Mouse (Mus musculus) heart, postnatal 10 days (tissue): Measurements from ENCODE around the gene Slc44a4. TPM values are rescaled to one million over a fixed set of nuclear protein-coding genes. Genes with fewer than 3 reads are reported as not detected.
"Not testable (repeated sequence)": the region's sequence is repeated elsewhere in the genome, so short reads cannot be mapped to it uniquely, and the experiment has no call there.

ENCODE experiments used
- DNase-seq, 2 experiments: peaks; one replicate each; pipeline ENCODE4 v3.0.0; 2021
- intact Hi-C: fragments of 180-260 bp; cut with DNase I; formaldehyde crosslinking; loops from one replicate; pipeline ENCODE4 v1.15.1; 2025
- total RNA-seq, 2 experiments: library from RNA; stranded (reverse); gene quantifications; 2 replicates each; pipeline ENCODE4 v1.2.3; 2021

Gene Slc44a4
- total RNA-seq, 2 experiments from 2014 or later: not detected

DNA sequence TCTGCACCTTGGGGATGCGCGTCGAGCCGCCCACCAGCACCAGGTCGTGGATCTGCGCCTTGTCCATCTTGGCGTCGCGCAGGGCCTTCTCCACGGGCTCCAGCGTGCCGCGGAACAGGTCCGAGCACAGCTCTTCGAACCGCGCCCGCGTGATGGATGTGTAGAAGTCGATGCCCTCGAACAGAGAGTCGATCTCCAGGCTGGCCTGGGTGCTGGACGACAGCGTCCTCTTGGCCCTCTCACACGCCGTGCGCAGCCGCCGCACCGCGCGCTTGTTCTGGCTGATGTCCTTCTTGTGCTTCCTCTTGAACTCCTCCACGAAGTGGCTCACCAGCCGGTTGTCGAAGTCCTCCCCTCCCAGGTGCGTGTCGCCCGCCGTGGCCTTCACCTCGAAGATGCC lies 43.7 kb downstream of the Slc44a4 start:
- DNase-seq, intact Hi-C loops: not testable (repeated sequence)

DNA sequence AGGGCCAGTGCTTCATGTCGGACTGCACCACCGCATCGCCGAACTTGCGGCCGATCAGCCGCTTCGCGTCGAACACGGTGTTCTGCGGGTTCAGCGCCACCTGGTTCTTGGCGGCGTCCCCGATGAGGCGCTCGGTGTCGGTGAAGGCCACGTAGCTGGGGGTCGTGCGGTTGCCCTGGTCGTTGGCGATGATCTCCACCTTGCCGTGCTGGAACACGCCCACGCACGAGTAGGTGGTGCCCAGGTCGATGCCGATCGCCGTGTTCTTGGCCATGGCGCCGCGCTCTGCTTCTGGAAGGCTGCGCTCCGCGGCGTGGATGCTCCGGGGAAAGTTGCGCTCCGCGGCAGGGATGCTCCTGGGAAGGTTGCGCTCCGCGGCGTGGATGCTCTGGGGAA lies 44.5 kb downstream of the Slc44a4 start:
- intact Hi-C loops, DNase-seq: not testable (repeated sequence)

DNA sequence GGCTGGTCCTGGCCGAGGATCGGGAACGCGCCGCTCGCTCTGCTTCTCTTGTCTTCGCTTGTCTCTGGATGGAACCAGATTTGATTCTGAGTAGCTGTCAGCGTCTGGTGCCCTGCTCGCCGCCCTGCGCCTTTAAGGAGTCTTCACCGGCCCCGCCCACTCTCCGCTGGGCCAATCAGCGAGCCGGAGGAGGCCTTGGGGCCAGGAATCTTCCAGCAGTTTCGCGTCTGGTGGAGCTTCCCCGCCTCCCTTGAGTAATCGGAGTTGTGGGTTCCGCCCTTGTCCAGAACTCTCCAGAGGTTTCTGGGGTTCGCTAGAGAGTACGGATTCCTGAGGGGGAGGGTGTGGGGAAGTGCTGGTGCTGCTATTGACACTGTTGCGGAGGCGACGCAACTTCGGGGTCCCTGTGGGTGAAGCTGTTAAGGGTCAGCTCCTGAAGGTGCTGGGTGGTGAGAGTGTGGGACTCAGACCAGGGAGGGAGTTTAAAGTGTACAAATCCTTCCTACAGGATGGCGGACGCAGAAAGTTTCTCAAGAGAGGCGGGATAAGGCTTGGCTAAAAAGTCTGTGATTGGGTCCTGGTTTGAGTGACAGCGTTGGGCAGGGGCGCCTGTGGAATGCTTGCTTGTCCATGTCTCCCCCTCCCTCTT lies 45.0 kb downstream of the Slc44a4 start, which contains the start of gene Hspa1b:
Gene Hspa1b, minus strand, starts transcription at position 109 of the 649 bp plus-strand sequence.
- DNase-seq: peak; percentile 90
- intact Hi-C loops: not testable (repeated sequence)

DNA sequence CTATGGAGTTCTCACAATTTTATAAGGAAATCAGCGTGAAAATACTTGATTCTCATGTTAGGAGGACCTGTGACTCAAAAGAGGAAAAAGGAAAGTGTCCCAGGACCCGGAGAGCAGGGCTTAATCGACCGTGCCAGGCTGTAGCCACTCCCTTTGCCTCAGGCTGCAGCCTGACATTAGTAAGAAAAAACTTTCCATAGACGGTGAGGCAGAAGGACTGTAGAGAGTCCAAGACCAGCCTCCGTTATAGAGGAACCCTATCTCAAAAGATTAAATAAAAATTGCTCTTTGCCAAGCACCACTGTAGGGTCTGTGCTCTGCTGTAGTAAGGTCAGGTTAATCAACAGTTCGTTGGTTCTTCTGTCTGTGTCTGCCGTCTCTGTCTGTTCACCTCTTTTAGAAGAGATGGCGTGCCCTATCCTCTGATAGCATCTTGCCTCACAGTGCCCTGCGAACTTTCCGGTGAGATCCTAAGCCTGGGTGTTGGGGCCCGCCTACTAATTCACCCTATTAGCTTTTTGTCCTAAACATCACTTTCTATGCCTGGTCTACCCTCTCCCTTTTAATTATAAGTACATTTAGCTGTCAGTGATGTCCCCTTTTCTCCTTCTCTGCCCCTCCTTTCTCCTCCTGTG lies 45.7 kb downstream of the Slc44a4 start:
- intact Hi-C loops: no loop called here
- peak; percentile 52 to 61 for DNase-seq

DNA sequence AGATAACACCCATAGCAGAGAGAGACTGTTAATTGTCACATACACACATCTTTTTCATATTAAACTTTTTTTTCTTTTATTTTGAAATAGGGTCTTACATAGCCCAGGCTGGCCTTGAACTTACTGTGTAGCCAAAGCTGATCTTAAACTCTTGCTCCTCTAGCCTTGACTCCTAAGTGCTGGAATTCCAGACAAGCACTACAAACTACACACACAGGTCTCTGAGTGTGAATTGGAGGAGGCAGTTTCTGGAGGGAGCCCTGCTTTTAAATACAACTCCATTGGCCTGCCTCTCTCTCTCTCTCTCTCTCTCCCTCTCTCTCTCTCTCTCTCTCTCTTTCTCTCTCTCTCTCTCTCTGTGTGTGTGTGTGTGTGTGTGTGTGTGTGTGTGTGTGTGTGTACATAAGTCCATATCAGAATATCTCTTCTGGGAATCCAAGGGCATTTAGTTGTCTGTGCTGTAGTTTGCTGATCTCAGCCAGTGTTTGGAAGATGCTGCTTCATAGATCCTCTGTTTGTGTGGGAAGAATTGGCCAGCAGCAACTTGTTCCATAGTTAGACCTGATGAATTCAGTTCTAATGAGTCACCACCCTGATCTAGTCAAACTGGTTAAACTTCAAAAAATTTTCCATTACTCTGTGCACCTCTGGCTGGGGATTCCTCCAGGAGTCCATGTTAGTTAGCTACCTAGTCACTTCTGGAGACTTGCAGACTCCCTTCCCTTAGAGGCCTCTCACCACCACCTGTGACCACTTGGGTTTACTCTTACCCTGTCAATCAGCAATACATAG lies 46.6 kb downstream of the Slc44a4 start:
- intact Hi-C loops: no loop called here
- DNase-seq: no peak

DNA sequence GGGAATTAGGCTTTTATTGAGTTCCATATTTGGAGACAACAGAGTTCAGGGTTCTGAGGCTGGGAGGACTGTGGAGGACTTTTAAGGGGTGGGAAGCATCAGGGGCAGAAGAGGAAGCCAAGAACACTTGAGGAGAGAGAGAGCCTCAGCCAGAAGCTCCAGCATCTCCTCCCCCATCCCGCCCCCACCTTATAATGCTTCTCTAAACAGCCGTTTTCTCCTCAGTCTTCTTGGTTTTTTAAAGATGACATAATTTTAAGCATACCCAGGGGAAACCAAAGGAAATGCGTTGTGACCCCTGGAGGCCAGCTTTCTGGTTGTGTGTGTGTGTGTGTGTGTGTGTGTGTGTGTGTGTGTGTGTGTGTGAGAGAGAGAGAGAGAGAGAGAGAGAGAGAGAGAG lies 47.9 kb downstream of the Slc44a4 start:
- intact Hi-C loops: no loop called here
- peak in 1 of 2 experiments; percentile 46 for DNase-seq

DNA sequence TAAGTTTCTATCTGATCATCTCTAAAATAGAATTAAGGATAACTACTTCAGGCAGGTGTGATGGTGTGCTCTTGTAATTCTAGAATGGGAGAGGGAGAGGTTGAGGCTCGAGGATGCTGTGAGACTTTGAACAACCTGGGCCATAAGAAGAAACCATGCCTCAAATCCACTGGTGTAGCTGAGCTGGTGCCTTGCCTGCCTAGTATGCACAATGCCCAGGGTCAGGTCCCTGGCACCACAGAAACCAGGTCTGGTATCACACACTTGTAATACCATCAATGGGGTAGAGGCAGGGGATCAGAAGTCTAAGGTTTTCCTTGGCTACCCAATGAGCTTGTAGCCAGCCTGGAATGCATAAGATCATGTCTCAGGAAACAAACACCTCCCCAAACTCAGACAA lies 48.6 kb downstream of the Slc44a4 start:
- DNase-seq: no peak
- intact Hi-C loops: no loop called here

DNA sequence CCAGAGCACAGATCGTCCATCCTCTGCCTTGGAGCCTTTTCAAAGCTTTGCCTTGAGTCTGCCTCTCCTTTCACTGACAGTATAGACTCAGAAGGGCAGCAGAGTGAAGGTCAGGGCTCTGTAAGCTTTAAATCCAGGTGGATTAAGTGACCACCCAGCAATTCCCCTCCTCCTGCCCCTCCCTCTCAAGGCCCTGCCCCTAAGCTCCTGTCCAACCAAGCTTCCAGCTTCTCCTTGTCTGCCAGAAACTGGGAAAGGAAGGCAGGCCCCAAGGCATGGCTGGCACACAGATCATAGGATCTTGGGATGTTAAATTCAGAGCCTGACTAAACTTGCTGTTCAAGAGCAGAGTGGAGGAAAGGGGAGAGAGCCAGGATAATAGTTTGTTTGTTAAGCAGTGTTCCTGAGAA lies 50.4 kb downstream of the Slc44a4 start:
- intact Hi-C loops: no loop called here
- no peak for DNase-seq

DNA sequence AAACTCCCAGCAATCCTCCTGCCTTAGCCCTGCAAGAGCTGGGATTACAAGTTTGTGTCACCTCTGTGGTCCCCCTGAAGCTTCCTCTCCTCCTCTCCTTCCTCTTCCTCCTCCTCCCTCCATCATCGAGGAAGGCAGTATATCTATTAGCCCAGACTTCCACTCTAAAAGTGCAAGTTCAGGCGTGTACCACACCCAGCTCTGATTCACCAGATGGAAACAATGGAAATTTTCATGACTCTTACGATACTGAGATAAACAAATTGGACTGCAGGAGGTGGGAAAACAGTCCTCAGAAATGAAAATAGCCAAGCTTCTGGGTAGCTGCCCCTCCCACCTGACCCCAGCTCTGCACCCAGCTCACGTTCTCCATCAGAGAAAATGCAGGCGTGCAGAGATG lies 51.4 kb downstream of the Slc44a4 start:
- intact Hi-C loops: no loop called here
- DNase-seq: no peak

DNA sequence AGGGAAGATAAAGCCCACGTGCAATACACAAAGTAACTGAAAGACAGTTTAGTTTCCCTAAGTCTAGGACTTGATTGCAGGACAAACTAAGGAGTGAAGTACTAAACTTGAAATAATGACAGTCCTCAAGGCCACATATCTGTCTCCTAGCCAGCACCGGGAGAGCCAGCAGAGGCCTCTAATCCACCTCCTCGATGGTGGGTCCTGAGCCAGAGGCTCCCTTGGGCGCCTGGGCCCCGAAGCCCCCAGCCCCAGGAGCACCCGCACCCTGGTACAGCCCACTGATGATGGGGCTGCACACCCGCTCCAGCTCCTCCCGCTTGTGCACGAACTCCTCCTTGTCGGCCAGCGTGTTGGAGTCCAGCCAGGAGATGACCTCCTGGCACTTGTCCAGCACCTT lies 55.6 kb downstream of the Slc44a4 start, which contains the start of gene Gm20481:
Gene Gm20481, plus strand, starts transcription at position 91 of the 400 bp plus-strand sequence.
- DNase-seq, intact Hi-C loops: not testable (repeated sequence)

DNA sequence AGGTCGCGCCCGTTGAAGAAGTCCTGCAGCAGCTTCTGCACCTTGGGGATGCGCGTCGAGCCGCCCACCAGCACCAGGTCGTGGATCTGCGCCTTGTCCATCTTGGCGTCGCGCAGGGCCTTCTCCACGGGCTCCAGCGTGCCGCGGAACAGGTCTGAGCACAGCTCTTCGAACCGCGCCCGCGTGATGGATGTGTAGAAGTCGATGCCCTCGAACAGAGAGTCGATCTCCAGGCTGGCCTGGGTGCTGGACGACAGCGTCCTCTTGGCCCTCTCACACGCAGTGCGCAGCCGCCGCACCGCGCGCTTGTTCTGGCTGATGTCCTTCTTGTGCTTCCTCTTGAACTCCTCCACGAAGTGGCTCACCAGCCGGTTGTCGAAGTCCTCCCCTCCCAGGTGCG lies 56.6 kb downstream of the Slc44a4 start:
- intact Hi-C loops, DNase-seq: not testable (repeated sequence)

DNA sequence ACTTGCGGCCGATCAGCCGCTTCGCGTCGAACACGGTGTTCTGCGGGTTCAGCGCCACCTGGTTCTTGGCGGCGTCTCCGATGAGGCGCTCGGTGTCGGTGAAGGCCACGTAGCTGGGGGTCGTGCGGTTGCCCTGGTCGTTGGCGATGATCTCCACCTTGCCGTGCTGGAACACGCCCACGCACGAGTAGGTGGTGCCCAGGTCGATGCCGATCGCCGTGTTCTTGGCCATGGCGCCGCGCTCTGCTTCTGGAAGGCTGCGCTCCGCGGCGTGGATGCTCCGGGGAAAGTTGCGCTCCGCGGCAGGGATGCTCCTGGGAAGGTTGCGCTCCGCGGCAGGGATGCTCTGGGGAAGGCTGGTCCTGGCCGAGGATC lies 57.4 kb downstream of the Slc44a4 start:
- intact Hi-C loops, DNase-seq: not testable (repeated sequence)

DNA sequence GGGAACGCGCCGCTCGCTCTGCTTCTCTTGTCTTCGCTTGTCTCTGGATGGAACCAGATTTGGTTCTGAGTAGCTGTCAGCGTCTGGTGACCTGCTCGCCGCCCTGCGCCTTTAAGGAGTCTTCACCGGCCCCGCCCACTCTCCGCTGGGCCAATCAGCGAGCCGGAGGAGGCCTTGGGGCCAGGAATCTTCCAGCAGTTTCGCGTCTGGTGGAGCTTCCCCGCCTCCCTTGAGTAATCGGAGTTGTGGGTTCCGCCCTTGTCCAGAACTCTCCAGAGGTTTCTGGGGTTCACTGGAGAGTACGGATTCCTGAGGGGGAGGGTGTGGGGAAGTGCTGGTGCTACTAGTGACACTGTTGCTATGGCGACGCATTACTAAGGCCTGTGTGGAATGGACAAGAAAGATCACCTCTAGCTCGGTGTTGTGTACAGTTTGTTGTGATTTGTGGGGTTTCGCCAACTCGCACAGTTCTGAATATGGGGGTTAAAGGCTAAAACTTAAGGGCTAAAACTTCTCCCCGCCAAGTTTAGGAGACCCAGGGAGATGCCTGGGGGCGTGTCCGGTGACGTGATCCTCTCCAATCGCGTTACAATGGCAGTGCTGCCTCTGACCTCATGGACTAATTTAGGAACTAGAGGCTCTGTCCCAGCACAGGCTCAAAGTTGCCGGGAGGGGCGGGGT lies 57.9 kb downstream of the Slc44a4 start, which contains the start of the genes Hspa1a and Hspa1l:
Gene Hspa1a, minus strand, starts transcription at position 88 of the 681 bp plus-strand sequence.
Gene Hspa1l, plus strand, starts transcription at position 635 of the 681 bp plus-strand sequence.
- peak; percentile 91 for DNase-seq
- intact Hi-C loops: not testable (repeated sequence)

DNA sequence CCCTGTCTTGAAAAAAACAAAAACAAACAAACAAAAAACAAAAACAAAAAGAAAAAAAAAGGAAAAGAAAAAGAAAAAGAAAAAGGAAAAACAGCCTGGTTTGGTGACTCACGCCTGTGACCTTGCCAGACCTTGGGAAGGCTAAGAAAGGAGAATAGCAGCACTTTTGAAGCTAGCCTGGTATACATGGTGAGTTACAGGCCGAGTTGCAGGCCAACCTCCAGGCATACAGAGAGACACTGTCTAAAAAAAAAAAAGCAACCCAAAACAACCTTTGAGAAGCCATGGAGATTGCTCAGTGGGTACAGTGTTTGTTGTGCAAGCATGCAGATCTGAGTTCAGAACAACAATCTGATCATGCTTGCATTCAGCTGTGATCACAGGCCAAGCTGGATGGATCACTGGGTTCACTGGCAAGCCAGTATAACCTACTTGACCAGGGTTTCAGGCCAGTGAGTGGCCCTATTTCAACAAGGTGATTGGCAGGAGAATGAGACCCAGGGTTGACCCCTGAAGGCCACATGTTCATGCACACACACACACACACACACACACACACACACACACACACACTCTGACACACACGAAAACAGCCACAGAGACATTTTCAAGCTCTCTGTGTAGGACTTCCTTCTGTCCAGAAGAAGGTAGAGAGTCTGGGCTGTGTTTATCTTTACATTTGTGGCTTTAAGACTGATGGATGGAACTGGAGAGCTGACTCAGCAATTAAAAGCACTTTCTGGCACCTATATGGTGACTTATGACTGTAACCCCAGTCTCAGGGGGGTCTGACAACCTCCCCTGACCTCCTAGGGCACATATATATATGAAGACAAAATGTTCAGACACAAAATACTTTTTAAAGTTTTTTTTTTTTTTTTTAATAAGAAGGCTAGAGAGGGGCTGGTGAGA lies 61.6 kb downstream of the Slc44a4 start:
- intact Hi-C loops: no loop called here
- no peak for DNase-seq

DNA sequence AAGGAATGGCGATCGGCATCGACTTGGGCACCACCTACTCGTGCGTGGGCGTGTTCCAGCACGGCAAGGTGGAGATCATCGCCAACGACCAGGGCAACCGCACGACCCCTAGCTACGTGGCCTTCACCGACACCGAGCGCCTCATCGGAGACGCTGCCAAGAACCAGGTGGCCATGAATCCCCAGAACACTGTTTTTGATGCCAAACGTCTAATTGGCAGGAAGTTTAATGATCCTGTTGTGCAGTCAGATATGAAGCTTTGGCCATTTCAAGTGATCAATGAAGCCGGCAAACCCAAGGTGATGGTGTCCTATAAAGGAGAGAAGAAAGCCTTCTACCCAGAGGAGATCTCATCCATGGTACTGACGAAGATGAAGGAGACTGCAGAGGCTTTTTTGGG lies 62.7 kb downstream of the Slc44a4 start:
- intact Hi-C loops: no loop called here
- no peak for DNase-seq

DNA sequence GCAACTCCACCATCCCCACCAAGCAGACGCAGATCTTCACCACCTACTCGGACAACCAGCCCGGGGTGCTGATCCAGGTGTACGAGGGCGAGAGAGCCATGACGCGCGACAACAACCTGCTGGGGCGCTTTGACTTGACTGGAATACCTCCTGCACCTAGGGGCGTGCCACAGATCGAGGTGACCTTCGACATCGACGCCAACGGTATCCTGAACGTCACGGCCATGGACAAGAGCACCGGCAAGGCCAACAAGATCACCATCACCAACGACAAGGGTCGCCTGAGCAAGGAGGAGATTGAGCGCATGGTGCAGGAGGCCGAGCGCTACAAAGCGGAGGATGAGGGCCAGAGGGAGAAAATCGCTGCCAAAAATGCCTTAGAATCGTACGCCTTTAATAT lies 64.0 kb downstream of the Slc44a4 start:
- intact Hi-C loops: no loop called here
- no peak for DNase-seq

DNA sequence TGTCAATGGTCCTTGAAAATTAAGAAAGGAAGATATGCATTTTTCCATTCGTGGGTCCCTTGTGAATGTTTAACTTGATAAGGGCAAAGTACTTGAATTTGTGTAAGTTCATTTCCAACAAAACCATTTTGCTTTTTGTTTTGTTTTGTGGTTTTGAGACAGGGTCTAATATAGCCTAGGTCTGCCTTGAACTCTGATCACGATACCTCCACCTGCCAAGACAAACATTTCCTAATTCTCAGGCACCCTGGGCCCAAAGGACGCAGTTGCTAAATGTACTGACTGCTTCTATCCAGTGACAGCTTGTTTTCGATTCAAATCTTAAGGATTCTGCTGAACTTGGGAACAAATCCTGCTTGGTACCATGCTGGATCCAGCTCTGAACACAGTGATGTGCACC lies 65.4 kb downstream of the Slc44a4 start:
- intact Hi-C loops: loop anchor here (1.0 to 5.0 kb wide), 3 partner anchors 27 to 122 kb away; partner anchors contain the start of gene Slc44a4
- no peak for DNase-seq
